Mouse (Mus musculus) R1 (cell line): ENCODE measurements at regions not wholly inside any gene's neighbourhood (a gene's known extent, or its start where the extent isn't known, plus 50 kb on each side); places are given as distances from the start of the nearest gene placed in this dataset.

Experiments
- DNase-seq: peaks from one replicate; pipeline ENCODE4 v3.0.0-alpha.2; 2018; ENCODE audit warnings: low read depth, low spot score

DNA sequence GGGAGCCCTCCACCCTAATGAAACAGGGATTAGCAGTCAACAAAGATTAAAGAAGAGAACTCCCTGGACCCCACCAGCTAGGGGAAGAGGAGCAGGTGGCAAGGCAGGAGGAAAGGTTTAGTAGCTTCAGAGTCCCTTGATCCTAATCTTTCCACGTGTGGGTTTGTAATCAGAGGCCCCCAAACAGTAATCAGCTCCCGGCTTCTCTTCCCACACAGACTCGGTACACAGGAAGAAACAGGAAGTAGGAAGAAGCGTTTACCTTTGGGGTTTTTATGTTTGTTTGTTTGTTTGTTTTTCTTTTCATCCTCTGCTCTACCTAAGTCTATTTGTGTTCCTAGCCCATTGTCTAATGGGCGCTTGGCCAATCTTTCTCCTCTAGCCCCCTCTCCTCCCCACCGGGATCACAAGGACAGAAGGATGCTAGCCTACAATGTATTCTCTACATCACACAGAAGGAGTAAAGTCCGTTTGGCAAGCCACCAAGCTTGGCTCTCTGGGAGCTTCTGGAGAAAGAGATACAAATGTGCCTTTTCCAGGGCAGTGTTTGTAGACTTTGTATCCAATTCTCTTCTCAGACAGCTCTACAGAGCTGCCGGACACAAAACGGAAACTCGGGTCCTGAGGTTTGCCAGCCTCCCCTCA lies 226.5 kb upstream of the Jarid2 start:
- DNase-seq = no peak

GRCm38 (mm10) chr13:44503257-44503950 lies 225.9 kb upstream of the Jarid2 start:
- DNase-seq = no peak

DNA sequence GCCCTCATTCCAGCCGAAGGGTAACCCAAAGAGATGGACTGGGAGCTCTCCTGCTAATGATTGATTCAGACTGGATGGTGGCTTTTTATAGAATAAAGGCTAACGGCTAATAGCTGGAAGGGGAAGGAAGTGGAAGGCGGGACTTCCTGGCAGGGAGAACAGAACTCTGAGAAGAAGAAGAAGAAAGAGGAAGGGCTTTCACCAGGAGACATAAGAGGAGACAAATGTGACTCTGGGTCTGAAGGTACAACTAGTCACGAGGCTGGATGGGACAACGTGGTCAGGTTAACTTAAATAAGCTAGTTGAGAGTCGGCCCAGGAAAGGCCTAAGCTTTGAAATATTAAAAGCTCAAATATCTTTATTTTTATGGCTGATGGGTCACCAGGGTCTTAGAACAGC lies 224.8 kb upstream of the Jarid2 start:
- DNase-seq = no peak

- no peak for DNase-seq
These were observed 222.3 kb upstream of the Jarid2 start for GRCm38 (mm10) chr13:44506975-44507374.

GRCm38 (mm10) chr13:44509526-44510159 lies 219.6 kb upstream of the Jarid2 start:
- DNase-seq = no peak

- DNase-seq = no peak
These were observed 215.6 kb upstream of the Jarid2 start for GRCm38 (mm10) chr13:44513378-44514285.

GRCm38 (mm10) chr13:44514636-44515158 lies 214.6 kb upstream of the Jarid2 start:
- DNase-seq = no peak

- no peak for DNase-seq
These were observed 212.4 kb upstream of the Jarid2 start for GRCm38 (mm10) chr13:44516863-44517262.

- DNase-seq = no peak
These were observed 212.0 kb upstream of the Jarid2 start for GRCm38 (mm10) chr13:44517312-44517711.

DNA sequence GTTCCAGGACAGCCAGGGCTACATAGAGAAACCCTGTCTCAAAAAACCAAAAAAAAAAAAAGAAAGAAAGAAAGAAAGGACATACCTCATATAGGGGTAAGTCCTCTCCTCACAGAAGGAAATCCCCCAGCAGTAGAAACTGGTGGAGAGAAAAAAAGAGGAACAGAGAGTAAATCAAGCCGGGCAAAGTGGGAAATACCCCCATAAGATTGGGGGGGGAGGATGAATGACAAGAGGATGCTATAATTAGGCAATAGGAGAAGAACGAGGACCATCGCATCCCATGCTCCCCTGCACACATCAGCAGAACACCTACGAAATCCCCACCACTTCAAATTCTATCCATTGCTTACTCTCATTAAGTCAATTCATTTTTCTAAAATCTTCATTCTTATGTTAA lies 211.1 kb upstream of the Jarid2 start:
- no peak for DNase-seq

GRCm38 (mm10) chr13:44523516-44523915 lies 205.8 kb upstream of the Jarid2 start:
- DNase-seq = no peak

DNA sequence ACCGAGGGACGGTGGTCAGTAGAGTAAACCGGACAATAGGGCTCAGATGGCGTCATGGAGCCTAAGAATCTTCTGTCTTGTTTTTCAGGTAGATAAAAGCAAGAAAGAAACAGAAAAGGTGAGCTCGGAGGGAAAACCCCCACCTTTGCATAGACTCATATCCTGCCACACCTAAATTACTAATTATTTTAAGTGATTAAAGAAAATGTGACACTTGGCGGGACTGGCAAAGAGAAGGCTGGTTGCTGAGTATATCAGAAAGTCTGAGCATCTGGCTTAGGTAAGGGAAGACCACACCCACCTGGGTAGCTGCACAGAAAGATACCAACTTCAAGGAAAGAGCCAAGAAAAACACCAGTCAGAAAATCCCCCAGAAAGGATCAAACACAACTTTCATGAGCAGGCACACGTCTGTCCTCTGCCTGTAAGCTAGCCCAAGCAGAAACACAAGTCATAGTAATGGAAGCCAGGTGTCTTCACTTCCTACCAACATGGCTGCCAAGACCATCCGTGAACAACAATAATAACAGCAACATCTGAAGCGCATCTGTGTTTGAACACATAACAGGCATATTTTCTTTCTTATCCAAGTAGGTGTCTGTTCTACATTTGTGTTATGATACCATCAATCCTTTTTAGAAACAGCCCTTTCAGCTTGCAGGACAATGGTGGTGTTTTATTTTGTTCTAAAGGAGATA lies 198.3 kb upstream of the Jarid2 start:
- DNase-seq = no peak

DNA sequence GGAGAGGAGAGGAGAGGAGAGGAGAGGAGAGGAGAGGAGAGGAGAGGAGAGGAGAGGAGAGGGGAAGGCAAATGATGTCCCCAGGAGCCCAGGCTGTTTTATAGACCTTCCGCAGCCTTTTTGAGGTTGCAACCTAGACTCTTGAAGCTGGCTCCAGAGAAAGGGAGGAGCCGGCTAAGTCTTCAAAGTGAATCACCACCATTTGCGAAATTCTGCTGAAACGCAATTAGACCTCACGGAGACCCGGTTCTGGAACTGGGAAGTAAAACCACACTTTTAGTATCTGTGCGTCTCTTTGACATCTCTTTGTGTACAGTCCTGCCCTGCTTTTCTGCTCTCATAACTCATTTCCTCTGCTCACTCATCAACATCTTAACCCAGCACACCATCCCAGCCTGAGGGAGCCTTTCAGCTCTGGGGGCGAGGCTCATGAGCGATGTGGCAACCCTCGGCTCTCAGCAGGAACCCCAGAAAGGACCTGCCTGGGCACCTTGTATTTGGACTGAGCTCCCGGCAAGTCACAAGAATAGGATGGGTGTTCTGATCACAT lies 196.6 kb upstream of the Jarid2 start:
- no peak for DNase-seq

- DNase-seq = no peak
These were observed 194.6 kb upstream of the Jarid2 start for GRCm38 (mm10) chr13:44534575-44535080.

- DNase-seq = peak; percentile 47
These were observed 193.8 kb upstream of the Jarid2 start for GRCm38 (mm10) chr13:44535441-44535840.

GRCm38 (mm10) chr13:44538238-44538637 lies 191.0 kb upstream of the Jarid2 start:
- no peak for DNase-seq

- no peak for DNase-seq
These were observed 188.9 kb upstream of the Jarid2 start for GRCm38 (mm10) chr13:44540401-44540800.

- no peak for DNase-seq
These were observed 188.0 kb upstream of the Jarid2 start for GRCm38 (mm10) chr13:44541243-44541653.

- DNase-seq = no peak
These were observed 184.5 kb upstream of the Jarid2 start for GRCm38 (mm10) chr13:44544786-44545185.

GRCm38 (mm10) chr13:44546289-44546688 lies 183.0 kb upstream of the Jarid2 start:
- no peak for DNase-seq
